Mouse (Mus musculus) G1E (cell line): ENCODE data around the gene Arhgap24.

Source experiments
- CTCF ChIP-seq: IDR thresholded peaks from 2 replicates; pipeline ENCODE4 v1.5.1; 2012; ENCODE audit warnings: low read depth, low read length, inconsistent platforms, mixed read lengths
- GATA1 ChIP-seq: IDR thresholded peaks from 2 replicates; pipeline ENCODE4 v1.6.1; 2012; ENCODE audit warnings: borderline replicate concordance, low read length, inconsistent platforms, mixed read lengths
- POLR2AphosphoS5 ChIP-seq: IDR thresholded peaks from 2 replicates; pipeline ENCODE4 v1.6.1; 2012; ENCODE audit warnings: low read depth, low read length, inconsistent platforms; ENCODE audit not compliant: insufficient replicate concordance
- TAL1 ChIP-seq: conservative IDR thresholded peaks from 2 replicates; pipeline ENCODE4 v1.6.1; 2012; ENCODE audit warnings: low read depth, low read length, inconsistent platforms, mixed read lengths

DNA sequence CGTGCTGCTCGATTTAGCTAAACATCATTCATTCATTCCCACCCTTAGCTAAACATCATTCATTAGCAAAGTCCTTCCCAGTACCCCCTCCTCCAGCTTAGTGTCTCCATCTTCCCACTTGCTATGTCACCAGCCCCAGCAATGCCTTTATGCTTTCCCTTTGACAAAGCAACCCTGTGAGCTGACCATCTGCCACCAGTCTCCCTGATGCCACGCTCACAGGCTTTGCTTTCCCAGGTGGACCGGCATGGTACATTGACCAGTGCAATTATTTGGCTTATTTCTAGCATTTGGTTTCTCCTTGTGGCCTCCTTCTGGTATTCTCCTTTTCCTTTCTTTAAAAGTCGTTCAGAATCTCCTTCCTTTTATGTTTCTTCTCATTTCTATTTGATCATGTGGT lies 445.6 kb downstream of the Arhgap24 start:
- TF ChIP-seq CTCF (no peak), GATA1 (no peak), TAL1 (no peak), POLR2AphosphoS5 (no peak)
